Mouse (Mus musculus): ENCODE results near the gene Myt1l. TPM values are rescaled to one million over a fixed set of nuclear protein-coding genes. Genes with fewer than 3 reads are reported as not detected.

Myt1l gene
- polyA plus RNA-seq, 1 experiment from 2014 or later: 4.3 TPM

- H3K4me3 ChIP-seq: no peak overlapping the region
- H3K4me1 ChIP-seq: peaks cover 6% of the 10 kb centered on the region
- no peaks in the 10 kb centered on the region for H3K27me3 ChIP-seq
- WGBS: 82% methylated on average over 5 of the region's 5 CpGs
- H3K27ac ChIP-seq: no peak overlapping the region
- no peak overlapping the region for H3K9ac ChIP-seq
- no peak overlapping the region for H3K4me2 ChIP-seq
- H3K9me3 ChIP-seq: no peaks in the 10 kb centered on the region
- H3K36me3 ChIP-seq: no peaks in the 10 kb centered on the region
- ATAC-seq (ENCODE audit: insufficient number of reproducible peaks, insufficient read depth, low FRiP score, low TSS enrichment, low read depth): no peak
Measured at GRCm38 (mm10) chr12:29884376-29884775, 356.2 kb downstream of the Myt1l start.

DNA sequence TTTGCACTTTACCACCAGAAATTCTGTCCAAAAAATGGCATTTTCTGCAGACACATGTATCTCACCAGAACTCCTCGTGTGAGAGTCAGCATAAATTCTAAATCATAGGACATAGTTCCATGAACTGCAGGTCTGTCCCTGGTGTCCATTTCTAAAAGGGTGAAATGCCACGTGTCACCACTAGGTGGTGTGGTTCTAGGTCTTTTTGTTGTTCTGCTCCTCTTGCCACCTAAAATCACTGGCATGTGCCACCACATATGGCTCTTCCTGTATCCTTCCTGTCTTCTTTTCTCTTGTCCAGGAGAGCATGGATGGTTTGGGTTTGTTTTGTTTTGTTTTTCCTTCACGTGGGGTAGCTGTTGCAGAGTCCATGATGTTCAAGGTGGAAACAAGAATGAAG lies 366.5 kb downstream of the Myt1l start:
- H3K4me2 ChIP-seq: no peak overlapping the region
- H3K9ac ChIP-seq: no peak overlapping the region
- no peaks in the 10 kb centered on the region for H3K27me3 ChIP-seq
- H3K4me1 ChIP-seq: no peaks in the 10 kb centered on the region
- no peaks in the 10 kb centered on the region for H3K9me3 ChIP-seq
- H3K27ac ChIP-seq: no peak overlapping the region
- H3K36me3 ChIP-seq: no peaks in the 10 kb centered on the region
- ATAC-seq (ENCODE audit: insufficient number of reproducible peaks, insufficient read depth, low FRiP score, low TSS enrichment, low read depth): no peak
- WGBS: 15% methylated on average over 3 of the region's 3 CpGs
- H3K4me3 ChIP-seq: no peak overlapping the region

GRCm38 (mm10) chr12:29897533-29898085 lies 369.4 kb downstream of the Myt1l start:
- ATAC-seq (ENCODE audit: insufficient number of reproducible peaks, insufficient read depth, low FRiP score, low TSS enrichment, low read depth): no peak
- H3K27ac ChIP-seq: no peak overlapping the region
- no peaks in the 10 kb centered on the region for H3K27me3 ChIP-seq
- no peaks in the 10 kb centered on the region for H3K36me3 ChIP-seq
- no peak overlapping the region for H3K9ac ChIP-seq
- no peak overlapping the region for H3K4me2 ChIP-seq
- H3K4me1 ChIP-seq: no peaks in the 10 kb centered on the region
- no peaks in the 10 kb centered on the region for H3K9me3 ChIP-seq
- H3K4me3 ChIP-seq: no peak overlapping the region
- 83% methylated on average over 3 of the region's 3 CpGs for WGBS

DNA sequence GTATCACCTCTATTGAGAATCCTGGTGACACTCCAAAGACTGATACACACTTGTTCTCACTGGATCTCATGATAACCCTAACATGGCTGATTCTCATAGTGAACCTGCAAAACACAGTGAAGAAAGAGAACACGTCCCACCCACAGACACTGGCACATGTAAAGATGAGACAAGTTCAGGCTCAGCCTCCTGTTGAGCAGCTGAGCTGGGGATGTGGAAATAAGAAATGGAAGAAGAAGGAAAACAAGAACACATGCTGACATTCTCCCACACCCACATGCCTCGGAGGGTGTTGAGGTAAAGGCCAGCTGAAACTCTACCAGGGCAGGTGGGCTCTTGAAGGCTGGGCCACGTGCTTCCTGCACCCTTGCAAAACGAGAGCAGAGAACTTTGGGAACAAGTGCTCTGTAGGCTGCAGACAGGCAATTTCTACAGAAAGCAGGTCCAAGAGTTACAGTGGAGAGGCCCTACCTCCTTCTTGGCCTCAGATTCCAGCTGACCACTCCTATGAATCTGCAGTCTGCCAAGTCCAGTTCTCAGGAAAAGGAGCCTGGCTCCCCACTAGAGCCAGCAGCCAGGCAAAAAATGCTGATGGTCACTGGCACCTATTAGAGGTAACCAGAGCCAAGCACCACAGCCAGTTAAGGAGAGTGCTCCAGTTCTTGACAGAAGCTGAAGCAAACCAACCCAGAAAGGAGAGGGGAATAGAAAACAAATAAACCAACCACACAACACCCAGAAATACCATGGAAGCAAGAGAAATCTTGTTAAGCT lies 376.1 kb downstream of the Myt1l start:
- ATAC-seq (ENCODE audit: insufficient number of reproducible peaks, insufficient read depth, low FRiP score, low TSS enrichment, low read depth): no peak
- Histone ChIP-seq H3K27me3 (no peaks in the 10 kb centered on the region), H3K36me3 (no peaks in the 10 kb centered on the region), H3K9ac (no peak overlapping the region), H3K4me3 (no peak overlapping the region), H3K4me1 (0 out of 2 replicates have a peak, but pooled peaks cover 6% of the 10 kb centered on the region), H3K27ac (no peak overlapping the region), H3K9me3 (no peaks in the 10 kb centered on the region), H3K4me2 (no peak overlapping the region)
- WGBS: 67% methylated on average over 4 of the region's 4 CpGs

DNA sequence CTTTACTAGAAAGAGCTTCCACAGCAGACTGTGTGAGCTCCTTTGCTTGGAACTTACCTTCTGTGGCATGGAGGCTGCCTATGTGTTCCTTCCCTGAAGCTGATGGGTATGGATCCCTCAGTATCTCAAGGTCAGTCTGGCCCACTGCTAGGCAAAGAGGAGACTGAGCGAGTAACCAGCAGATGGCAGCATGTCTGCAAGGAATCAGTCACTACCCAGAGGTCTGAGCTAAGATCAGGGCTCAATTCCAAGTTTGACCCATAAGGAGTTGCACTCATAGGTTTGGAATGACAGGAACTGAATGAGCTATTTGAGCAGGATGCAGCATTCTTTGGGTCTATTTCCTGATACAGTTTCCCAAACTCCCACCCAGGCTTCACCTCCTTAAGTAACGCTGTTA lies 378.9 kb downstream of the Myt1l start:
- no peaks in the 10 kb centered on the region for H3K36me3 ChIP-seq
- no peak overlapping the region for H3K4me3 ChIP-seq
- no peak overlapping the region for H3K9ac ChIP-seq
- H3K4me2 ChIP-seq: no peak overlapping the region
- 44% methylated on average over 2 of the region's 2 CpGs for WGBS
- H3K4me1 ChIP-seq: 0 out of 2 replicates have a peak, but pooled peaks cover 6% of the 10 kb centered on the region
- H3K27ac ChIP-seq: no peak overlapping the region
- no peak for ATAC-seq (ENCODE audit: insufficient number of reproducible peaks, insufficient read depth, low FRiP score, low TSS enrichment, low read depth)
- H3K9me3 ChIP-seq: no peaks in the 10 kb centered on the region
- no peaks in the 10 kb centered on the region for H3K27me3 ChIP-seq

DNA sequence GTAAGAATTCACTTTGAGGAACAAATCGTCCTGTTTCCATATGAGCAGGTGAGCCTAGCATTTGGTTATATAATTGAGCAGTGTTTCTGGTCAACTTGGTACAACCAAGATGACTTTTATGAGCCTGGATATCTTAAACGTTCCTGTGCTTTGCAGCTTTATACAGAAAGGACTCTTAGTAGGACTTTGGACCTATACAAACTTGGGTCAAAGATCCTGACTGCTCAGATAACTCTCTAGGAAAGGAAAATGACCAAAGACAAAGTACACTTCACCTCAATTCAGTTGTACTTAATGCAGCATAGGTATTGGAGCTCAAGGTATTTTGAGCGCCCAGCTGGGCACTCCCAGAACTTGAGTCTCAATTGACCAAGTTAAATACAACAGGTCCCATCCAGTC lies 388.0 kb downstream of the Myt1l start:
- WGBS: 80% methylated on average over 3 of the region's 3 CpGs
- Histone ChIP-seq H3K4me1 (no peaks in the 10 kb centered on the region), H3K4me3 (no peak overlapping the region), H3K9ac (no peak overlapping the region), H3K9me3 (peaks cover 5% of the 10 kb centered on the region; the same call in 1 of the 2 replicates), H3K36me3 (no peaks in the 10 kb centered on the region), H3K4me2 (no peak overlapping the region), H3K27me3 (no peaks in the 10 kb centered on the region), H3K27ac (no peak overlapping the region)
- no peak for ATAC-seq (ENCODE audit: insufficient number of reproducible peaks, insufficient read depth, low FRiP score, low TSS enrichment, low read depth)

- Histone ChIP-seq H3K9me3 (peaks cover 5% of the 10 kb centered on the region; the same call in 1 of the 2 replicates), H3K36me3 (no peaks in the 10 kb centered on the region), H3K4me2 (no peak overlapping the region), H3K4me1 (no peaks in the 10 kb centered on the region), H3K4me3 (no peak overlapping the region), H3K27me3 (no peaks in the 10 kb centered on the region), H3K27ac (no peak overlapping the region), H3K9ac (no peak overlapping the region)
- no peak for ATAC-seq (ENCODE audit: insufficient number of reproducible peaks, insufficient read depth, low FRiP score, low TSS enrichment, low read depth)
- WGBS: 78% methylated on average over 6 of the region's 6 CpGs
Measured at GRCm38 (mm10) chr12:29916807-29917206, 388.6 kb downstream of the Myt1l start.

GRCm38 (mm10) chr12:29920298-29920697 lies 392.1 kb downstream of the Myt1l start:
- no peaks in the 10 kb centered on the region for H3K4me1 ChIP-seq
- WGBS: 64% methylated on average over 7 of the region's 7 CpGs
- no peak overlapping the region for H3K27ac ChIP-seq
- no peak overlapping the region for H3K9ac ChIP-seq
- ATAC-seq (ENCODE audit: insufficient number of reproducible peaks, insufficient read depth, low FRiP score, low TSS enrichment, low read depth): no peak
- H3K4me3 ChIP-seq: no peak overlapping the region
- no peaks in the 10 kb centered on the region for H3K27me3 ChIP-seq
- peaks cover 5% of the 10 kb centered on the region; the same call in 1 of the 2 replicates for H3K9me3 ChIP-seq
- no peaks in the 10 kb centered on the region for H3K36me3 ChIP-seq
- no peak overlapping the region for H3K4me2 ChIP-seq

- Histone ChIP-seq H3K36me3 (no peaks in the 10 kb centered on the region), H3K4me1 (no peaks in the 10 kb centered on the region), H3K4me3 (no peak overlapping the region), H3K27me3 (no peaks in the 10 kb centered on the region), H3K27ac (no peak overlapping the region), H3K9ac (no peak overlapping the region), H3K9me3 (peaks cover 5% of the 10 kb centered on the region; the same call in 1 of the 2 replicates), H3K4me2 (no peak overlapping the region)
- ATAC-seq (ENCODE audit: insufficient number of reproducible peaks, insufficient read depth, low FRiP score, low TSS enrichment, low read depth): no peak
- 82% methylated on average over 11 of the region's 11 CpGs for WGBS
Measured at GRCm38 (mm10) chr12:29921481-29921880, 393.3 kb downstream of the Myt1l start.

- no peak overlapping the region for H3K9ac ChIP-seq
- no peak for ATAC-seq (ENCODE audit: insufficient number of reproducible peaks, insufficient read depth, low FRiP score, low TSS enrichment, low read depth)
- no peaks in the 10 kb centered on the region for H3K27me3 ChIP-seq
- no peak overlapping the region for H3K4me2 ChIP-seq
- WGBS: 33% methylated on average over 3 of the region's 3 CpGs
- no peaks in the 10 kb centered on the region for H3K4me1 ChIP-seq
- no peaks in the 10 kb centered on the region for H3K36me3 ChIP-seq
- no peak overlapping the region for H3K4me3 ChIP-seq
- no peaks in the 10 kb centered on the region for H3K9me3 ChIP-seq
- no peak overlapping the region for H3K27ac ChIP-seq
Measured at GRCm38 (mm10) chr12:29926896-29927295, 398.7 kb downstream of the Myt1l start.

- WGBS: 78% methylated on average over 1 of the region's 1 CpGs
- H3K9me3 ChIP-seq: no peaks in the 10 kb centered on the region
Measured at GRCm38 (mm10) chr12:29930591-29930990, 402.4 kb downstream of the Myt1l start.

DNA sequence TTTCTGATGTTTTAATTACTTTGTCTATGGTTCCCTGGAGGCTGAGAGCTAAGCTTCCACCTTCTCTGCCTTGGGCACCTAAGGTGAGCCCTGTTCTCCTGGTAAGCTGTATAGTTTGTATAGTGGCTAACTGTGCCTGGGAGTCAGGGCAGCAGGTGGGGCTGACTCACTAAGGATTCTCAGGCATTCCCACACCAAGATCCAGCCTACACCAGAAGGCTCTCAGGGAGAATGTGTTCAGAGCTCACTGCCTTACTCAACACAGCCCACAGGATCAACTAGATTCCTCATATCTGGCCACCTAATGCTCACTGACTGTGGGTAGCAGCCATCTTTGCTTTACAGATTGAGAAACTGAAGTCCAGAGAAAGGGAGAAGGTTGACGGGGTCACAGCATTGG lies 404.8 kb downstream of the Myt1l start:
- 86% methylated on average over 1 of the region's 1 CpGs for WGBS
- no peak overlapping the region for H3K9ac ChIP-seq
- peaks cover 7% of the 10 kb centered on the region; the same call in 1 of the 2 replicates for H3K4me1 ChIP-seq
- H3K36me3 ChIP-seq: no peaks in the 10 kb centered on the region
- ATAC-seq (ENCODE audit: insufficient number of reproducible peaks, insufficient read depth, low FRiP score, low TSS enrichment, low read depth): no peak
- no peak overlapping the region for H3K4me3 ChIP-seq
- no peaks in the 10 kb centered on the region for H3K27me3 ChIP-seq
- H3K4me2 ChIP-seq: no peak overlapping the region
- no peak overlapping the region for H3K27ac ChIP-seq
- H3K9me3 ChIP-seq: no peaks in the 10 kb centered on the region

More at GRCm38 (mm10) chr12:29930591-29930990, 402.4 kb downstream of the Myt1l start:
- no peak overlapping the region for H3K9ac ChIP-seq
- H3K27me3 ChIP-seq: no peaks in the 10 kb centered on the region
- H3K4me1 ChIP-seq: no peaks in the 10 kb centered on the region
- no peak overlapping the region for H3K27ac ChIP-seq
- no peak overlapping the region for H3K4me2 ChIP-seq
- no peak for ATAC-seq (ENCODE audit: insufficient number of reproducible peaks, insufficient read depth, low FRiP score, low TSS enrichment, low read depth)
- no peaks in the 10 kb centered on the region for H3K36me3 ChIP-seq
- no peak overlapping the region for H3K4me3 ChIP-seq
